Mouse (Mus musculus) embryonic facial prominence, embryonic 14.5 days (tissue): Measurements from ENCODE around the gene Pbld2. TPM values are rescaled to one million over a fixed set of nuclear protein-coding genes. Genes with fewer than 3 reads are reported as not detected.
A peak's percentile ranks its signal among the peaks of the same experiment; 100 is the strongest.

Experiments
- ATAC-seq: fragments of 200-750 bp; cut with Nextera tagmentation; 2 replicates; pipeline ENCODE4 v1.8.0; 2017; ENCODE audit warnings: low read depth, moderate number of reproducible peaks, moderate TSS enrichment
- DNase-seq: peaks from one replicate; pipeline ENCODE4 v3.0.0-alpha.2; 2015; ENCODE audit warnings: low spot score
- H3K27ac ChIP-seq: fragments of 300-500 bp; sonication (generic); replicated peaks from 2 replicates; pipeline ENCODE4 v1.5.1; 2014; ENCODE audit warnings: low read depth, mild to moderate bottlenecking, low read length, moderate library complexity
- H3K27me3 ChIP-seq: fragments of 300-500 bp; sonication (generic); replicated peaks from 2 replicates; pipeline ENCODE4 v1.6.1; 2014; ENCODE audit warnings: low read length; ENCODE audit not compliant: control insufficient read depth, insufficient read depth
- H3K36me3 ChIP-seq: fragments of 300-500 bp; sonication (generic); 2 replicates; pipeline ENCODE4 v1.6.1; 2014; ENCODE audit warnings: low read length, mixed read lengths; ENCODE audit not compliant: control insufficient read depth, insufficient read depth
- H3K4me1 ChIP-seq: fragments of 300-500 bp; sonication (generic); 2 replicates; pipeline ENCODE4 v1.6.1; 2014; ENCODE audit warnings: antibody characterized with exemption, low read length; ENCODE audit not compliant: control insufficient read depth, insufficient read depth
- H3K4me2 ChIP-seq: fragments of 300-500 bp; sonication (generic); 2 replicates; pipeline ENCODE4 v1.6.1; 2014; ENCODE audit warnings: low read depth, mild to moderate bottlenecking, low read length, moderate library complexity, mixed read lengths
- H3K4me3 ChIP-seq: fragments of 300-500 bp; sonication (generic); 2 replicates; pipeline ENCODE4 v1.5.1; 2014; ENCODE audit warnings: low read depth, mild to moderate bottlenecking, low read length
- H3K9ac ChIP-seq: fragments of 300-500 bp; sonication (generic); 2 replicates; pipeline ENCODE4 v1.6.1; 2014; ENCODE audit warnings: low read depth, mild to moderate bottlenecking, low read length, moderate library complexity, mixed read lengths
- H3K9me3 ChIP-seq: fragments of 300-500 bp; sonication (generic); 2 replicates; pipeline ENCODE4 v1.6.1; 2016; ENCODE audit warnings: low read length; ENCODE audit not compliant: control insufficient read depth
- WGBS: fragments of 180-500 bp; shearing (Covaris S2); extraction: QIAGEN DNeasy Blood & Tissue Kit; methylation state at CpG from one replicate; pipeline ENCODE4 v1.1.7; 2014; 5-methylcytosine and 5-hydroxymethylcytosine counted together
- polyA plus RNA-seq: library from polyadenylated mRNA; unstranded; fragments of >200 nt; fragmentation: Nextera tagmentation; extraction: Ambion mirVana; gene quantifications from 2 replicates; pipeline ENCODE4 v1.2.1, GENCODE M21; 2014

Pbld2 gene
- 1.1 and 1.5 TPM in 2 replicates for polyA plus RNA-seq

- Histone ChIP-seq H3K36me3 (no peaks in the 10 kb centered on the region), H3K9me3 (no peaks in the 10 kb centered on the region), H3K4me2 (peak within 1 kb of the TSS; percentile 84), H3K27ac (peak within 1 kb of the TSS; percentile 100), H3K9ac (peak within 1 kb of the TSS; percentile 100), H3K4me1 (peaks cover 28% of the 10 kb centered on the region), H3K4me3 (peak within 1 kb of the TSS; percentile 97), H3K27me3 (no peaks in the 10 kb centered on the region)
- DNase-seq (peak; percentile 97), ATAC-seq (peak; percentile 93)
- WGBS, result 0% methylated on average over 28 of the region's 69 CpGs
These were observed at the start of gene Pbld2, which contains the start of gene Hnrnph3 for GRCm38 (mm10) chr10:63023749-63024579. Pbld2 (plus strand) TSS chr10:63024315. Hnrnph3 (minus strand) TSS chr10:63024217.

- H3K4me1 ChIP-seq, result peaks cover 5% of the 10 kb centered on the region; the same call in 1 of the 2 replicates
- H3K27me3 ChIP-seq, result no peaks in the 10 kb centered on the region
- no peaks in the 10 kb centered on the region for H3K9me3 ChIP-seq
- DNase-seq, result no peak
- H3K9ac ChIP-seq, result peak overlapping the region; percentile 88
- peak overlapping the region; percentile 59 for H3K4me2 ChIP-seq
- H3K4me3 ChIP-seq, result peak overlapping the region; percentile 80
- H3K27ac ChIP-seq, result no peak overlapping the region; the same call in 1 of the 2 replicates
- H3K36me3 ChIP-seq, result peaks cover 17% of the 10 kb centered on the region
- ATAC-seq, result peak; percentile 1; the same call in 1 of the 2 replicates
- 10% methylated on average over 10 of the region's 10 CpGs for WGBS
These were observed 44.5 kb upstream of the Pbld2 start for GRCm38 (mm10) chr10:62979667-62980038.

- WGBS, result under 1% methylated on average over 44 of the region's 77 CpGs
- Histone ChIP-seq H3K4me3 (peak within 1 kb of the TSS; percentile 80), H3K27me3 (no peaks in the 10 kb centered on the region), H3K27ac (peak within 1 kb of the TSS; percentile 71), H3K9me3 (no peaks in the 10 kb centered on the region), H3K4me2 (peak within 1 kb of the TSS; percentile 59), H3K4me1 (peaks cover 5% of the 10 kb centered on the region; the same call in 1 of the 2 replicates), H3K9ac (peak within 1 kb of the TSS; percentile 88), H3K36me3 (peaks cover 23% of the 10 kb centered on the region)
- peak; percentile 95 for ATAC-seq
- peak; percentile 83 for DNase-seq
These were observed 43.8 kb upstream of the Pbld2 start, which contains the start of gene Rufy2 for GRCm38 (mm10) chr10:62980039-62980954. Rufy2 (plus strand) TSS chr10:62980223.

GRCm38 (mm10) chr10:62984072-62984471 is 40.0 kb upstream of the Pbld2 start:
- H3K9me3 ChIP-seq, result no peaks in the 10 kb centered on the region
- H3K4me2 ChIP-seq, result no peak overlapping the region
- H3K9ac ChIP-seq, result no peak overlapping the region
- peaks cover 51% of the 10 kb centered on the region for H3K36me3 ChIP-seq
- ATAC-seq (no peak), DNase-seq (no peak)
- peaks cover 5% of the 10 kb centered on the region; the same call in 1 of the 2 replicates for H3K4me1 ChIP-seq
- H3K27me3 ChIP-seq, result no peaks in the 10 kb centered on the region
- 92% methylated on average over 11 of the region's 11 CpGs for WGBS
- H3K27ac ChIP-seq, result no peak overlapping the region
- no peak overlapping the region for H3K4me3 ChIP-seq

- no peaks in the 10 kb centered on the region for H3K27me3 ChIP-seq
- no peak overlapping the region for H3K9ac ChIP-seq
- no peak overlapping the region for H3K4me2 ChIP-seq
- ATAC-seq (no peak), DNase-seq (no peak)
- H3K27ac ChIP-seq, result no peak overlapping the region
- 90% methylated on average over 6 of the region's 6 CpGs for WGBS
- H3K4me3 ChIP-seq, result no peak overlapping the region
- H3K9me3 ChIP-seq, result no peaks in the 10 kb centered on the region
- peaks cover 5% of the 10 kb centered on the region; the same call in 1 of the 2 replicates for H3K4me1 ChIP-seq
- peaks cover 55% of the 10 kb centered on the region for H3K36me3 ChIP-seq
These were observed 39.6 kb upstream of the Pbld2 start for GRCm38 (mm10) chr10:62984495-62984894.

GRCm38 (mm10) chr10:62987341-62987740 is 36.8 kb upstream of the Pbld2 start:
- DNase-seq, result no peak
- Histone ChIP-seq H3K4me2 (no peak overlapping the region), H3K4me1 (no peaks in the 10 kb centered on the region), H3K9me3 (no peaks in the 10 kb centered on the region), H3K27ac (no peak overlapping the region), H3K36me3 (peaks cover 83% of the 10 kb centered on the region), H3K27me3 (no peaks in the 10 kb centered on the region), H3K9ac (no peak overlapping the region), H3K4me3 (no peak overlapping the region)
- no peak for ATAC-seq
- WGBS, result 27% methylated on average over 3 of the region's 3 CpGs

- H3K4me2 ChIP-seq, result no peak overlapping the region
- no peak overlapping the region for H3K4me3 ChIP-seq
- H3K4me1 ChIP-seq, result no peaks in the 10 kb centered on the region
- DNase-seq (no peak), ATAC-seq (no peak)
- H3K9me3 ChIP-seq, result no peaks in the 10 kb centered on the region
- H3K36me3 ChIP-seq, result peaks cover 89% of the 10 kb centered on the region
- no peaks in the 10 kb centered on the region for H3K27me3 ChIP-seq
- H3K27ac ChIP-seq, result no peak overlapping the region
- WGBS, result 92% methylated on average over 15 of the region's 15 CpGs
- H3K9ac ChIP-seq, result no peak overlapping the region
These were observed 33.5 kb upstream of the Pbld2 start for GRCm38 (mm10) chr10:62990636-62991035.

- Histone ChIP-seq H3K27ac (no peak overlapping the region), H3K27me3 (no peaks in the 10 kb centered on the region), H3K9me3 (no peaks in the 10 kb centered on the region), H3K36me3 (peaks cover 97% of the 10 kb centered on the region), H3K4me3 (no peak overlapping the region), H3K4me1 (no peaks in the 10 kb centered on the region), H3K4me2 (no peak overlapping the region), H3K9ac (no peak overlapping the region)
- no peak for ATAC-seq
- 88% methylated on average over 7 of the region's 9 CpGs for WGBS
- DNase-seq, result no peak
These were observed 30.1 kb upstream of the Pbld2 start for GRCm38 (mm10) chr10:62993991-62994390.
